Mouse (Mus musculus): Measurements from ENCODE around the gene Pcf11. TPM values are rescaled to one million over a fixed set of nuclear protein-coding genes. Genes with fewer than 3 reads are reported as not detected.

Gene Pcf11
- 70.9 TPM for polyA plus RNA-seq (2017; shearing (Covaris generic))

GRCm38 (mm10) chr7:92669507-92670471, at the start of gene Pcf11:
Pcf11 (minus strand) TSS chr7:92669934.

GRCm38 (mm10) chr7:92637021-92637625, 32.6 kb downstream of the Pcf11 start, which contains the start of gene Ankrd42:
Ankrd42 (minus strand) TSS chr7:92637142.

Other genes starting within 250 kb of the Pcf11 start
- 8.7 TPM for gene Ccdc90b, start 108.8 kb downstream of the Pcf11 start, polyA plus RNA-seq (2017; shearing (Covaris generic))
- gene Ankrd42, start 32.8 kb downstream of the Pcf11 start, polyA plus RNA-seq (2017; shearing (Covaris generic)): not detected
- 0.04 TPM for gene Rab30, start 71.7 kb upstream of the Pcf11 start, polyA plus RNA-seq (2017; shearing (Covaris generic))
- 3.7 TPM for gene Ddias, start 204.3 kb upstream of the Pcf11 start, polyA plus RNA-seq (2017; shearing (Covaris generic))
- 22.8 TPM for gene Prcp, start 204.5 kb upstream of the Pcf11 start, polyA plus RNA-seq (2017; shearing (Covaris generic))